Mouse (Mus musculus) MEL (cell line): ENCODE results near the gene Birc5. TPM values are rescaled to one million over a fixed set of nuclear protein-coding genes. Genes with fewer than 3 reads are reported as not detected.

Experiments used
- DNase-seq: peaks from one replicate; pipeline ENCODE4 v3.0.0; 2011; ENCODE audit warnings: low read depth, low spot score
- H3K27ac ChIP-seq: 2 replicates; pipeline ENCODE4 v1.5.1; 2012; ENCODE audit warnings: low read depth, mild to moderate bottlenecking, control low read depth, low read length, moderate library complexity; ENCODE audit not compliant: control insufficient read depth
- H3K27me3 ChIP-seq, 2 experiments: fragments of 150-350 bp in 1 of 2; sonication (generic) in 1 of 2; 2 replicates each; pipeline ENCODE4 v1.6.1; 2012; ENCODE audit warnings: low read length in 2 of 2, mild to moderate bottlenecking in 2 of 2, improper control_type of control experiment in 1 of 2, moderate library complexity in 1 of 2; ENCODE audit not compliant: insufficient read depth in 2 of 2, control insufficient read depth in 1 of 2
- H3K36me3 ChIP-seq, 2 experiments: 2 replicates each; pipeline ENCODE4 v1.6.1; 2012 to 2014; ENCODE audit warnings: low read length in 2 of 2, improper control_type of control experiment in 1 of 2, inconsistent platforms in 1 of 2, mild to moderate bottlenecking in 1 of 2; ENCODE audit not compliant: insufficient read depth in 2 of 2, control insufficient read depth in 1 of 2
- H3K4me1 ChIP-seq, 2 experiments: fragments of 150-350 bp in 1 of 2; sonication (generic) in 1 of 2; 2 replicates each; pipeline ENCODE4 v1.6.1; 2012; ENCODE audit warnings: low read length in 2 of 2, improper control_type of control experiment in 1 of 2, mild to moderate bottlenecking in 1 of 2; ENCODE audit not compliant: insufficient read depth in 2 of 2, control insufficient read depth in 1 of 2
- H3K4me3 ChIP-seq, 2 experiments: fragments of 150-350 bp in 1 of 2; sonication (generic) in 1 of 2; 2 replicates each; pipeline ENCODE4 v1.5.1; 2012; ENCODE audit warnings: low read depth in 2 of 2, low read length in 2 of 2, mild to moderate bottlenecking in 2 of 2, moderate library complexity in 2 of 2, control low read depth in 1 of 2, improper control_type of control experiment in 1 of 2; ENCODE audit not compliant: control insufficient read depth in 1 of 2, insufficient read depth in 1 of 2
- H3K79me2 ChIP-seq: 2 replicates; pipeline ENCODE4 v1.6.1; 2012; ENCODE audit warnings: mild to moderate bottlenecking, low read length, moderate library complexity; ENCODE audit not compliant: control insufficient read depth, poor library complexity, insufficient read depth
- H3K9ac ChIP-seq: 2 replicates; pipeline ENCODE4 v1.6.1; 2012; ENCODE audit warnings: low read depth, mild to moderate bottlenecking, control low read depth, low read length, moderate library complexity; ENCODE audit not compliant: control insufficient read depth, poor library complexity, severe bottlenecking
- H3K9me3 ChIP-seq: fragments of 150-350 bp; sonication (generic); replicated peaks from 2 replicates; pipeline ENCODE4 v1.6.1; 2012; ENCODE audit warnings: mild to moderate bottlenecking, low read length, improper control_type of control experiment, moderate library complexity; ENCODE audit not compliant: insufficient read depth
- BHLHE40 ChIP-seq: IDR thresholded peaks from 2 replicates; pipeline ENCODE4 v1.6.1; 2012; ENCODE audit warnings: low read depth, mild to moderate bottlenecking, inconsistent platforms, low read length, improper control_type of control experiment, borderline replicate concordance
- CHD2 ChIP-seq: IDR thresholded peaks from 2 replicates; pipeline ENCODE4 v1.6.1; 2011; ENCODE audit warnings: low read length, improper control_type of control experiment
- E2F4 ChIP-seq: IDR thresholded peaks from 2 replicates; pipeline ENCODE4 v1.6.1; 2011; ENCODE audit warnings: low read depth, low read length, improper control_type of control experiment, borderline replicate concordance
- HCFC1 ChIP-seq: IDR thresholded peaks from 2 replicates; pipeline ENCODE4 v1.6.1; 2012; ENCODE audit warnings: low read depth, mild to moderate bottlenecking, inconsistent platforms, low read length, improper control_type of control experiment, moderate library complexity
- JUND ChIP-seq: IDR thresholded peaks from 2 replicates; pipeline ENCODE4 v1.6.1; 2011; ENCODE audit warnings: low read depth, mild to moderate bottlenecking, improper control_type of control experiment, low read length
- MAFK ChIP-seq: IDR thresholded peaks from 2 replicates; pipeline ENCODE4 v1.6.1; 2011; ENCODE audit warnings: low read depth, mild to moderate bottlenecking, low read length, improper control_type of control experiment, borderline replicate concordance
- MAZ ChIP-seq: IDR thresholded peaks from 2 replicates; pipeline ENCODE4 v1.6.1; 2012; ENCODE audit warnings: low read depth, mild to moderate bottlenecking, inconsistent platforms, low read length, improper control_type of control experiment
- MXI1 ChIP-seq: IDR thresholded peaks from 2 replicates; pipeline ENCODE4 v1.6.1; 2011; ENCODE audit warnings: mild to moderate bottlenecking, low read depth, low read length, improper control_type of control experiment
- NELFE ChIP-seq: IDR thresholded peaks from 2 replicates; pipeline ENCODE4 v1.6.1; 2011; ENCODE audit warnings: low read depth, low read length, improper control_type of control experiment
- NRF1 ChIP-seq: IDR thresholded peaks from 2 replicates; pipeline ENCODE4 v1.6.1; 2014; ENCODE audit warnings: low read depth, mild to moderate bottlenecking, inconsistent platforms, low read length, improper control_type of control experiment, moderate library complexity; ENCODE audit not compliant: poor library complexity, insufficient read depth, severe bottlenecking
- POLR2AphosphoS2 ChIP-seq: IDR thresholded peaks from 2 replicates; pipeline ENCODE4 v1.6.1; 2011; ENCODE audit warnings: low read length, improper control_type of control experiment
- RAD21 ChIP-seq: IDR thresholded peaks from 2 replicates; pipeline ENCODE4 v1.6.1; 2011; ENCODE audit warnings: mild to moderate bottlenecking, low read depth, low read length, improper control_type of control experiment
- RCOR1 ChIP-seq: IDR thresholded peaks from 2 replicates; pipeline ENCODE4 v1.6.1; 2012; ENCODE audit warnings: low read depth, mild to moderate bottlenecking, inconsistent platforms, low read length, improper control_type of control experiment
- SIN3A ChIP-seq: IDR thresholded peaks from 2 replicates; pipeline ENCODE4 v1.6.1; 2012; ENCODE audit warnings: low read length, improper control_type of control experiment, inconsistent platforms
- SMC3 ChIP-seq: IDR thresholded peaks from 2 replicates; pipeline ENCODE4 v1.6.1; 2011; ENCODE audit warnings: low read depth, low read length, improper control_type of control experiment
- TCF12 ChIP-seq: IDR thresholded peaks from 2 replicates; pipeline ENCODE4 v1.6.1; 2014; ENCODE audit warnings: low read depth, mild to moderate bottlenecking, inconsistent platforms, low read length, improper control_type of control experiment, moderate library complexity
- UBTF ChIP-seq: IDR thresholded peaks from 2 replicates; pipeline ENCODE4 v1.6.1; 2012; ENCODE audit warnings: low read depth, mild to moderate bottlenecking, inconsistent platforms, low read length, improper control_type of control experiment, moderate library complexity, borderline replicate concordance; ENCODE audit not compliant: insufficient read depth
- USF1 ChIP-seq: IDR thresholded peaks from 2 replicates; pipeline ENCODE4 v1.6.1; 2014; ENCODE audit warnings: low read depth, mild to moderate bottlenecking, inconsistent platforms, low read length, improper control_type of control experiment, moderate library complexity
- USF2 ChIP-seq, 2 experiments: IDR thresholded peaks; 2 replicates each; pipeline ENCODE4 v1.6.1; 2011 to 2012; ENCODE audit warnings: improper control_type of control experiment in 2 of 2, low read length in 2 of 2, borderline replicate concordance in 1 of 2, inconsistent platforms in 1 of 2, low read depth in 1 of 2, mild to moderate bottlenecking in 1 of 2; ENCODE audit not compliant: insufficient read depth in 1 of 2
- ZKSCAN1 ChIP-seq: IDR thresholded peaks from 2 replicates; pipeline ENCODE4 v1.6.1; 2012; ENCODE audit warnings: low read depth, mild to moderate bottlenecking, inconsistent platforms, low read length, improper control_type of control experiment, moderate library complexity
- polyA plus RNA-seq, 2 experiments: library from polyadenylated mRNA; stranded (reverse) in 1 of 2; unstranded in 1 of 2; fragments of >175 nt in 1 of 2; fragments of >200 nt in 1 of 2; gene quantifications; 2 replicates each; pipeline versions ENCODE4 v1.2.1 to v1.2.4; 2012; ENCODE audit warnings: low replicate concordance in 2 of 2, low read depth in 1 of 2; ENCODE audit not compliant: insufficient read length in 2 of 2, insufficient read depth in 1 of 2, missing spikeins in 1 of 2
- total RNA-seq: library from RNA; depleted of rRNA; stranded (reverse); fragments of 300-350 nt; gene quantifications from 2 replicates; pipeline ENCODE4 v1.2.3, GENCODE M21; 2012

Gene Birc5
- total and polyA plus RNA-seq, 3 experiments, result 214 to 242 TPM; not detected in 1

DNA sequence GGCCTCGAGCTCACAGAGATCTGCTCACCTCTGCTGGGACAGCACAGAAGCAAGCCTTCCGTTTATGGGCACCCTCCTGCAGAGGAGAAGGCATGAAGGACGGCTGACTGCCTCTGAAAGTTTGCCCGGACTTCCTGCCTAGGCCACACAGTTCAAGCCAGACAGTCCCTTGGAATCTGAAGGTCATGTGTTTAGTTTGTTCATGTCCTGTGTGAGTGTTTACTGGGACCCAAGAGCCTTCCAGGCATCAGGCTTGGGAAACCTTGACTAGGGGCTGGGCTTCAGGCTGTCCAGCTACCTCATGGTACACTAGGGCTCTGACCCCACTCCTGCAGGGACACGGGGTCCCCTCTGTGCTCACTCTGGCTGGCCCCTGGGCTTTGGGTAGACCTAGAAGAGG, 36.9 kb downstream of the Birc5 start:
- H3K36me3 ChIP-seq, result peaks cover 0 to 6% of the 10 kb centered on the region in 2 experiments; a peak in 2 of 4 replicates
- H3K9me3 ChIP-seq, result no peaks in the 10 kb centered on the region
- peaks cover 4 to 6% of the 10 kb centered on the region in 2 experiments for H3K4me1 ChIP-seq
- H3K79me2 ChIP-seq, result no peaks in the 10 kb centered on the region
- no peak overlapping the region for H3K4me3 ChIP-seq
- no peak for TF ChIP-seq POLR2AphosphoS2
- no peak for TF ChIP-seq RAD21
- no peak for TF ChIP-seq HCFC1
- no peak for TF ChIP-seq CHD2
- TF ChIP-seq, all 39 proteins: peak for 0
- H3K27ac ChIP-seq, result no peak overlapping the region
- peaks cover 7 to 12% of the 10 kb centered on the region in 2 experiments for H3K27me3 ChIP-seq
- DNase-seq, result no peak
- H3K9ac ChIP-seq, result no peak overlapping the region

DNA sequence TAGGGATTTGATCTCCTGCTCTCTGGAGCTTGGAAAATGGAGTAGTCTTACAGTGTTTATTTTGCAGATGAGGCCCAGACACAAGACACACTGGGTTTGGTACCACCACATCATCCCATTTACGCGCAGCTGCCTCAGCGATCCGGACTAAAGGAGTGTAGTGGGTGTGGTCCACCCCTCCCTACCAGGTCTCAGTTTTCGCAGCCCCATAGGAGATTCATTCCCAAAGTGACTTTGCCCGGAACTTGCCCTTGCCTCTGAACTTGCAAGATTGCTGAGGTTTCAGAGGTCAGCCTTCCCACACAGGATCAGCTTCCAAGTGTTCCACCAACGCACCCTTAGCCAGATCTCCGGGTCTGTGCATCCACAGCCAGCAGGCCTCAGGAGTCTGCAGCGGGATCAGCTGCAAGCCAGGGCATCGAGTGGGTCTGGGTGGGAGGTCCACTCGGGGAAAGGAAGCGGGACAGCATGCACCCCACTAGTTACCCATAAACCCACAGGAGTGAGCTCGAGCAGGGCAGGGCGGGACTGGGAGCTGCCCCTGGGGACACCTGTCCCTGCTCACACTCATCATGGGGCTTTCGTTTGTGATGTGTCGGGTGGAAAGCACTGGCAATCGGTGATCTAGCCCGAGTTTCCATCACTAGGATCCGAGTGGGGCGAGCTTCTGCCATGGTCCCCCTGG, 39.3 kb downstream of the Birc5 start:
- no peaks in the 10 kb centered on the region for H3K36me3 ChIP-seq
- H3K9me3 ChIP-seq, result no peaks in the 10 kb centered on the region
- no peaks in the 10 kb centered on the region for H3K4me1 ChIP-seq
- TF ChIP-seq E2F4, result no peak
- TF ChIP-seq MAFK, result no peak
- TF ChIP-seq MXI1, result no peak
- no peak for TF ChIP-seq UBTF
- no peak for TF ChIP-seq RCOR1
- TF ChIP-seq MAZ, result no peak
- no peak for TF ChIP-seq NRF1
- no peak for TF ChIP-seq ZKSCAN1
- no peak for TF ChIP-seq BHLHE40
- no peak for TF ChIP-seq TCF12
- no peak for TF ChIP-seq SIN3A
- TF ChIP-seq NELFE, result no peak
- TF ChIP-seq JUND, result no peak
- TF ChIP-seq CHD2, result no peak
- TF ChIP-seq SMC3, result no peak
- TF ChIP-seq USF2 (IDR thresholded peaks at IDR 0.05; ENCODE audit: borderline replicate concordance in 1 of 2, insufficient read depth in 1 of 2, low read depth in 1 of 2, low read length in 2 of 2), result no peak
- no peak for TF ChIP-seq USF1
- TF ChIP-seq, all 39 proteins: peak for 0
- no peak for DNase-seq
- Histone ChIP-seq H3K9ac (no peak overlapping the region), H3K27me3 (peaks cover 7 to 12% of the 10 kb centered on the region in 2 experiments), H3K27ac (no peak overlapping the region), H3K4me3 (no peak overlapping the region), H3K79me2 (no peaks in the 10 kb centered on the region)
